Mouse (Mus musculus) layer of hippocampus, postnatal 10 days (tissue): ENCODE results near the gene Pex7. TPM values are rescaled to one million over a fixed set of nuclear protein-coding genes. Genes with fewer than 3 reads are reported as not detected.
A peak's percentile ranks its signal among the peaks of the same experiment; 100 is the strongest.

Experiments
- DNase-seq, 2 experiments: peaks; one replicate each; pipeline ENCODE4 v3.0.0; 2021; ENCODE audit warnings: low spot score in 2 of 2
- total RNA-seq, 2 experiments: library from RNA; stranded (reverse); gene quantifications; 2 replicates each; pipeline ENCODE4 v1.2.3; 2021

Gene Pex7
- total RNA-seq, 2 experiments from 2014 or later = 23.5 to 26.5 TPM

DNA sequence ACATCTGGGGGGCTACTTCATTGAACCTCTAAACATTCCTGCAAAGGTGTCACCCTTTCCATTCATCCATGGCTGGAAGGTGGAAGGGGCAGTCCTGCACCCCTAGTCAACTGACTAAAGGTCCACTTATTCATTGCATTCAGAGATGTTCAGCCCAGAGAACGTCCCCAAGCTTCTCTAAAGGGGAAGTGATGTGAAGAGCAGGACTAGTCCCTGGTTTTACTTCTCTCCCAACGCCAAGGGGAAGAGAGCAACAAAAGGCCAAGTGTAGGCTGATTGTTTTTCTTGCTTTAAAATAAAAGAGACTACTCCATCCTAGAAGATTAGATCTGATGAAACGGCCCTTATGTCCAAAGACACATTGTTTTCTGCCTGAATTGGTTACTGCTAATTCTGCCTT is 27.1 kb downstream of the Pex7 start:
- no peak for DNase-seq

DNA sequence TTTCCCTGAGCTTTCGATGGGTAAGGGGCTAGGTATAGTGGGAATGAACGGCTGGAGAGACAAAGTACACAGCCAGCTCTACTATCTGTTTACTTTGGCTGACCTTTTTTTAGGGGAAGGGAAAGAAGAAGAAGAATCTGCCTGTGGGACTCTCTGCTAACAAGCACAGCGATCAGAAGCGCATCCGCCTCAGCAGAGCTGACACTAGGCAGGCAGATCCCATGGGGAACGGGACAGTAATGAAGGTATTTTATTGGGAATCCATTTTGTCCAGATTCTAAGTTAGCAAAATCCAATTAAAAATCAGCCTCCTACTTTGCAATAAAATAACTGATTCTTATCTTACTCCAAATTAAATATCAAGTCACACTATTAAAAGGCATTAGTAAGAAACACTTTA is 28.3 kb downstream of the Pex7 start:
- DNase-seq = no peak

DNA sequence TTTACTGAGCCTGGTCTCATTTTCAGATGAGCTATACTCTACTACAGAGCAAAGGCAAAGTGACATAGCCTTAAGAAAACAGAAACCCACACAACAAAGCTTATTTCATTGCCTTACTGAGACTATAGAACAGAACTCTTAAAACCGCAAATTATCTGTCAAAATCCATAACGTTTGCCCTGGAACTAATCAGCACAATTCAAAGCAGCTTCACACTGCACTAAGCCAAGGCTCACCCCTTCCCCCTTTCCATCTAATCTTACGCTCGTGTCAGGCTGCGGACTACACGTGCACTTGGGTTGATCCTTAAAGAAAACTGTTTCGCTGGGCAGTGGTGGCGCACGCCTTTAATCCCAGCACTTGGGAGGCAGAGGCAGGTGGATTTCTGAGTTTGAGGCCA is 29.8 kb downstream of the Pex7 start:
- no peak for DNase-seq

DNA sequence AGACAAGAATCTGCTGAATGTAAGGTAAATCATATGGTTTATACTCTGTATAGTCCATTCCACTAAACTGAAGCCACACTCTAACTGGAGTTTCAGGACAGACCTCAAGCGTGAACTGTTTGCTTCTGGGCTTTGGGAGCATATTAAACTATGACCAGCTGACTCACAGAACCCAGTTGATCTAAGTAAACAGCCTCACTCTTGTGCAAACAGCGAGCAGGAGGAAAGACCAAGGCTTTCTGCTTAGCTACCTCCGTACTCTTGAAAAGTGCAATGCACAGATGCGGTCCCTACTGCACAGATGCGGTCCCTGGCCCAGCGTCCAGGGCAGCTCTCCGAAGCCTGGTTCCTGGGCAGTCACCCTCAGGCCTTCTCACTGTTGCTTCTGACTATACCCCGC is 30.2 kb downstream of the Pex7 start:
- no peak for DNase-seq

DNA sequence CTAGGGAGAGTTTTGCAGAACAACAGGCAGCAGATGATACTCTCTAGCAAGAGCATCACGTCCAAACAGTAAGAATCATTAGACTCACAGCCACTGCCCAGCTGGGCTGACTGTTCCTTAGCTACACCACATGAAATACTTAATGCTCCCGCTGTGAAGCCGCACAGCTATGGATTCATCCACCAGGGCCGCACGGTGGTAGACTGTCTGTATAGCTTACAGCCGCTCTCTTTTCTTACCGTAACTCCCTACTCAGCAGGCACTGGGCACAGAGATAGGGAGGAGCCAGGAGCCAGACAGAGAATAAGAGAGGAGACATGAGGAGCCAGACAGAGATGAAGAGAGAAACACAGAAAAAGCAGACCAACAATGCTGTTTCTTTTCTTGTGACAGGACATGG is 30.8 kb downstream of the Pex7 start:
- no peak for DNase-seq

DNA sequence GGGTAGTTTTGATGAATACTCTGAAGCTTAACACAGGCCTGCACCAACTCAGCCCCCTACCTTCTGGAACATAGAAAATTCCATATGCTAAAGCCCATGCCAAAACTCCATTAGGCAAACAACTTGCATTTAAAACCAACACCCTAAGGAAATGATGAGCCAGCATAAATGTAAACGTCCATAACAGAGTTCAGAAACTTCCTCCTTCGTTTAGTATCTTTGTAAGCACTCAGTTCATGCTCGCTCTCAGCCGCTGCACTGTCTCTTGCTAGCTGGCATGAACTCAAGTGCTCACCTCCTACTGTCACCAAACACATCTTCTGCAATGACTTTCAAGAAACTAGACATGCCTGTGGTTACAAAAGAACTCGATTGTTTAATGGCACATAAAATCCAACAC is 32.1 kb downstream of the Pex7 start:
- DNase-seq = no peak

DNA sequence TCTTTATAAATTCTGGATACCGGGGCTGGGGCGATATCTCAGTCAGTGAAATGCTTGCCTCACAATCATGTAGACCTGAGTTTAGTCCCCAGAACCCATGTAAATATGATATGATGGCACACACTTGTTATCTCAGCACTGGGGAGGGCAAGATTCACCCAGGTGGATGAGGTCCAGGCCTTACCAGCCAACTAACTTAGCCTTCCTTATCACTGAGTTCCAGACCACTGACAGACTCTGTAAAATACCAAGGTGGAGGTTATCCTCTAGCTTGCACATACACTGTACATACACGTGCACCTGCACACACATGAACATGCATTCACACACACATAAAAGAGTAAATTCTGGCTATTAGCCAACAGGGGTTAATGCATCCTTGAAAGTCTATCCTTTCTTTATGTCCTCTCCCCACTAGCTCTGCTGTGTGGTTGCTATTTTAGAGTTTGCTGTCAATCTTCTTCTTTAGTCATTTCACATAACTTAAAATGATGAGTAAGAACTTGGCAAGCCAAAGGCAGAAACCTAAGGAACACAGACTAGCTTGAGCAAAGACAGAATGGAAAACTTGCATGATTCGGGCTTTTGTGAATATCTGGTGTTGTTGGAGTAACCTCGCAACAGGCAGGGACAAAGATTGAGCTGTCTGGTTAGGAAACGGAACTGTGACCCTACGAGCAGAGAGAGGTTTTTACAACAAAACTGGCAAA is 51.7 kb downstream of the Pex7 start:
- DNase-seq = no peak

DNA sequence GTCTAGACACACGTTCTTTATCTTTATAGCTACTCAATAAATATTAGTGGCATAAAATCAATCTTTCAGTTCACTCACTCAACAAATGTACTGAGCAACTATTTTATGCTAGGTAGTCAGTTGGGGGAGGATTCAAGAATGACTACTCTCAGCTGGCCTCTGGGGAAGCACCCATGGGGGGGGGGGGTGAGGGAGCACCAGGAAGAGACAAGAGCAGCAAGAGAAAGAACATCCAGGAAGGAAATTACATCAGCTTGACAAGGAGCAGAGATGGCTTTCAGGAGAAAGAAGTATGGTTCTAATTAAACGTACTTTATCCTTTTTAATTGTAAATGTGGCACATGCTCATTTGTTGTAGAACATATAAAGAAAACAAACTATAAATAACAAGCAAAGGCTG is 53.9 kb downstream of the Pex7 start:
- no peak for DNase-seq

DNA sequence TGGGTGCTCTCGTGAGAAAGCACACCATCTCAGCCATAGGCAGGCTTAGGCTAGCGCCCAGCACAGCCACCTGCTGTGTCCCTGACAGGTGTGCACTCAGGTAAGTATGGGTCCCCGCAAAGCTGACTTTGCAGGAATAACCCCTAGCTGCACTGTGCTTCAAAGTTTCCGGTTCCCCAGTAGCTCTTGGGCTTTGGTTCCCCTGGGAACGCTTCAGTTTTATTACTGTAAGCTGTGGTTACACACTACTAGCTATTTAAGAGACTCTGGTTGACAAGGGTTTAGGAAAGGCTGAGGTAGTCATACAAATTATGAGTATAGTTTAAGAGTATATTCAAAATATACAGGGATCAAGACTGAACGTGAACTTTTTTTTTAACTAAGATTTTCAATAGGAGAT is 54.7 kb downstream of the Pex7 start:
- DNase-seq = no peak

DNA sequence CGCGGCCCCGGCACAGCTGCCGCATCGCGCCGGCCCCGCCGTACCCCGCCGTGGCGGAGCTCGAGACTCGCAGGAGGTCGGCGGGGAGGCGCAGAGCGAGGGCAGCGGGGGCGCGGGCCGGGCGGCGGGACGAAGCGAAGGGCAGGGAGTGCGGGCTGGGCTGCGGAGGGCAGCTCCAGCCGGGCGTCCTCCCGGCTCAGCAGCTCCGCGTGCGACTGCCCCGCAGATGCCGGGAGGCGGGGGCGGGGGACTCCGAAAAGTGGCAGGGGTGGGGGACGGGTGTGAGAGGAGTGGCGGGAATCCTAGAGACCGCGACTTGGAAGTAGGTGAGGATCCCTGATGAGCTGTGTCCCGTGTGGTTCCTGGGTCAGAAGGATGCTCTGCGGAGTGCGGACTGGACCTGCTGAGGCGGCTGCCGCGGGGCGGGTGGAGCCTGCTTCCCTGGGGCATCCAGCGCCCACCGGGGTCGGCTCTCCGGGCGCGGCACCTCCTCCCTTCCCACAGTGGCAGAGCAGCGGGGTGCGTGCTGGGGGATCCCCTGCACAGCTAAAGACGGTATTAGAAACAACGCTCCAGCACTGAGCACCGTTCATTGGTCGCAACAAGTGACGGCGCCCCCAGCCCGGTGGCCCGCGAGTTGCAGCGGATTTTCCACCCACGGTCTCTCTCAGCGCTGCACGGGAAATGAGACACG is 56.3 kb downstream of the Pex7 start, which contains the start of gene Slc35d3:
Gene Slc35d3 (minus strand): TSS at position 462 of the 694 bp plus-strand sequence.
- DNase-seq = peak; percentile 36 to 53

DNA sequence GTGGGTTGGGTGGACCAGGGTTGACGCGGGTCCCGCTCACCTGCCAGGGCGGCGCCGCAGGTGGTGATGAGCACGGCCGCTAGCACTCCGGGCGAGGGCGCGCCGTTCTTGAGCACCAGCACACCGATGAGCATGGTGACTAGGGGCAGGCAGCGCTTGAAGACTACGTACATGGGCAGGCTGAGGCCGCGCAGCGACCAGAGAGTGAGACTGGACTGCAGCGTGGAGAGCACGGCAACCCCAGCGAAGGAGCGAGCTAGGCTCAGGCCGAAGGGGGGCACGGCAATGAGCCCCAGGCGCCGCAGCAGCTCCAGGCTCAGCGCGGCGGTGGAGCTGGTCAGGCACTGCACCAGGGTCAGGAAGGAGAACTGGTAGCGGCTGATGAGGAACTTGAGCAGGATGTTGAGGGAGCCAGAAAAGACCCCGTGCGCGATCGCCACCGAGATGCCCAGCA is 56.9 kb downstream of the Pex7 start:
- DNase-seq = peak; percentile 12 to 16

DNA sequence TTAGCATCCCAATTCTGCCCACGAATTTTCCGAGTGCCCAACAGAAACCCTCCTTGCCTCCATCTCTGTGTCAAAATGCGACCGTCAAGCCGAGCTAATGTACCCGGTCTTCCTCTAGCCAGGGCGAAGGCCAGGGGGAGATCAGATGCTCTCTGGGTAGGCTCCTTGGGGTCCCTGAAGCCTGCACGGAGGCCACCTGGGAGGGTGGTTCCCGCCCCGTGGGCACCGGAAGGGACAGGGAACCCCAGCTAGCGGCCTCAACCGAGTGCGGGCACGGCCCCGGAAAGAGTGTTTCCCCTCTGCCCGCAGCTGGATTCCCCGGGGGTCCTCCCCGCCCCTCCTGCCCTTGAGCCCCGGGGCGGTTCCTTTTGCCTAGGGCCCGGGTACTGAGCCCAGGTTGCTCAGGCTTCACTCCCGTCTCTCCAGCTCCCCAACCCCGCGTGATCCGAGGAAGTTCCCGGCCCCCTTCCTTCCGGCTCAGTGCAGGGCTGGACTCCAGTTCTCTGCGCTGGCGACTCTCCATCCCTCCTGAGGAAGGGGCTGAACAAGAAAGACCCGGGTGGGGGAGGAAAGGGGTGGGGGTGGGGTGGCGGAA is 57.6 kb downstream of the Pex7 start:
- no peak for DNase-seq

DNA sequence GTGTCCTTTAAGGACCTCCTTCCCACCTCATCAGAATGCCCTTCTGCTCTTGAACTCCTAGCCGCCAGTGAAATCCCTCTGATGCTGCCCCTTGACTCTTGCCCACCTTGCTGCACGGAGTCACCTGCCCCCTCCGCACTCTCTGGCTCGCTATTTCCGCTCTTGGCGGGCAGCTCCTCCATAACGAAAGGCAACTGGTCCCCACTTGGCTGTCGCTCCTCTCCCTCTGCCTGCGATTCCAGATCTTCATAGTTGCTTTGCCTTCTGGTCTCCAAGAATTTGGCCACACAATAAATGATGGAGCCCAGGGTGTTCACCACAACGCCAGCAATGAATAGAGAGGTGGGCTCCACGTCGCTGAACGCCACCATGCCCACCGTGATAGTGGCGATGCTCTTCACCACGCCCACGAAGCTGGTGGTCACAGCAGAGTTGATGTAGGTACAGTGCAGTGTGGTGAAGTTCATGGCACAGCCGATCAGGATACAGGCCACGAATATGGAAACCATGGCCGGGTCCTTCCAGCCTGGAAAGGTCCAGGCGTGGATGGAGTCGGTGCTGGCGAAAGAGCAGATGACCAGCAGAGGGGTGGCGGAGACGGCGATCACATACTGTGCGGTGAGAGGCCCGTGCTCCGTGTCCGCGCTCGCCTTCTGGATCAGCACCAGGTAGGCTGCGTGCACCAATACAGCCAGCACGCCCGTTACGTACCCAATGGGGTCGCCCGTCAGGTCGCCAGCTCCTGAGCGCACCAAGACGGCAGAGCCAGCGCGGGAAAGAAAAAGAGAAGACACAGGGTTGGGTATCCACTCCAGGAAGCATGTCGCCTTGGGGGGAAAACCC is 58.3 kb downstream of the Pex7 start:
- no peak for DNase-seq

DNA sequence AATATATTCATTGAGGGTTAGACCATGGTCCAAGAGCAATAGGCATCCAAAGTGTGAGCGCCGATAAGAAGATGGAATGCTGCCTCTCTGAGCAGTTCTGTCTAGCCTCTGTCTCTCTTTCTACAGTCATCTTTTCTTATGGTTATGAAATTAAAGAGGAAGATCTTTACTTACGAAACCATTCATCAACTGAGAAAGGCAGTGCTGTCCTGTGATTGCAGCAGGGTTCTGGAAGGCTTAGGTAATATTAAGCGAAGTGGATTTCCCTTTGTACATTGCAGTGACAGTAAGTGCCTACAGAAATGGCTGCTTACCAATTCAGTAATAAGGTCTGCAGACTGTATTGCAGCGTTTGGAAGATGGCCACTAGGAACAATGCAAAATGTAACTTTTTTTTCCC is 67.7 kb downstream of the Pex7 start:
- DNase-seq = no peak

DNA sequence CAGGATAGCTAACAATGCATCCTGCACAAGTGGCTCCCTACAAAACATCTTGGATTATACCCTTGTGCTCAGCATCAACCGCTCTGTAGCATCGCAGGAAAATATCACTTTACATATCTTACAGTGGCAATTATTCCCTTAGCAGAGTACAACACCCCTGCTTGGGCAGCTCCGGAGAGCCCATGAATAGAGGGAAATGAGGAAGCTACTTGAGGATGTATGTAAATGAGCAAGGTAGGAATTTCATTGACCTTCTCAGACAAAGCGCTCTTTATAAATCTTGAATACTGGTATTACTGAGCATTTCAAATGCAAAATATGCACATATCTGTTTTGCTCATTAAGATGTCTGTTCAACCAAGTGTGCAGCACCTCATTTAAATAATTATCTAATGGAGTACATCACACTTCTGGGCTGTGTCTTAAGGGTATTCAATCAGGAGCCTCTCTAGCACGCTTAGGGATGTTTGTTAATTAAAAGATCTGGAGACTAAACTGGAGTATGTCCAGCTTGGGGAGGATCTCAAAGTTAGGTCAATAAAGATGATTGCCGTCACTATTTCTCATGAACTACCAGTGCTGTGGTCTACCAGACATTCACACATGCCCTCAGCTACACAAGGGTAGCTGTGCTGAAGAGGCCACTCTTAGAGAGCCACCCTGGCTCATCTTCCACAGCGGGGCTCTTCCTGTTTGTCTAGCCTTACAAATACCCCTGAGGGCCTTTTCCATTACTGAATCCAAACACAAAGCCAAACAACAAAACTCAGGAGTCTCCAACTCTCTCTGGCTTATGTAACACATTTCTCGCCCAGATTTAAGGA is 71.4 kb downstream of the Pex7 start:
- DNase-seq = no peak

DNA sequence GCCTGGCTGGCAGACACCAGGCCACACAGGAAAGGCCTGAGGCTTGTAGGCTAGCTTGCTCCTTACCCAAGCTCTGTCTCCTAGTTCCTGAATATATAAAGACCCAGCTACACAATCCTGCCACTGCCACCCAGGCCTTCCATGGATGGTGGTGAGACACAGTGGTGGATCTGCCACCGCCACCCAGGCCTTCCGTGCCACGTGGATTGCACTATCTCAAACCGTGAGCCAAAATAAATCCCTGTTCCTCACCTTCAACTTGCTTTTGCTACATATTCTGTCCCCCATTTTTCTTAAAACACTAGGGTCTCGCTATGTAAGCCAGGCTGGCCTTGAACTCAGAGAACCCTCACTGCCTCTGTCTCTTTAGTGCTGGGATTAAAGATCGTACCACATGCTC is 73.3 kb downstream of the Pex7 start:
- no peak for DNase-seq

DNA sequence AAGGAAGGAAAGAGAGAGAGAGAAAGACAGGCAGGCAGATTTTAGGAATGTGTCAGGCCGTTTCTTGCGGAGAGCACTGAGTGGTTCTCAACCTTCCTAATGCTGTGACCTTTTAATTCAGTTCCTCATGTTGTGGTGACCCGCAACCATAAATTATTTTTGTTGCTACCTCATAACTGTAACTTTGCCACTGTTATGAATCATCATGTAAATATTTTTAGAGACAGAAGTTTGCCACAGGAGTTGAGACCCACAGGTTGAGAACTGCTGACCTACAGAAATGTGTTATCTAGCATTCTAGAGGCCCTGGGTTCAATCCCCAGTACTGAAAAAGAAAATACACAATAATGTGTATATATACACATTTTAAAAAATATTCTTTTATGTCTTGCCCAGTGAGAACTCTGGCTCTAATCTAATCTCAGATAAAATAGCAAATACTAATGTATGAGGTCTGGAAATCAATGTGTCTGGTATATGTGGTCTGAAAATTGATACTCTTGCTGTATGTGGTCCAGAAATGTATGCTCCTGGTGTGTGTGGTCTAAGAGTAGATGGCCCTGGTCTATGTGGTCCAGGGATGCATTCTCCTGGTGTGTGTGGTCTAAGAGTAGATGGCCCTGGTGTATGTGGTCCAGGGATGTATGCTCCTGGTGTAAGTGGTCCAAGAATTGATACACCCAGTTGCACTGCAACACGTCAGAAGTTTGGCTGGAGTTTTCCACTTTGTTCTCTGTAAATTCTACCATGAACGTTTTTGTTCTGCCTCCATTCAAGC is 76.2 kb downstream of the Pex7 start:
- no peak for DNase-seq

DNA sequence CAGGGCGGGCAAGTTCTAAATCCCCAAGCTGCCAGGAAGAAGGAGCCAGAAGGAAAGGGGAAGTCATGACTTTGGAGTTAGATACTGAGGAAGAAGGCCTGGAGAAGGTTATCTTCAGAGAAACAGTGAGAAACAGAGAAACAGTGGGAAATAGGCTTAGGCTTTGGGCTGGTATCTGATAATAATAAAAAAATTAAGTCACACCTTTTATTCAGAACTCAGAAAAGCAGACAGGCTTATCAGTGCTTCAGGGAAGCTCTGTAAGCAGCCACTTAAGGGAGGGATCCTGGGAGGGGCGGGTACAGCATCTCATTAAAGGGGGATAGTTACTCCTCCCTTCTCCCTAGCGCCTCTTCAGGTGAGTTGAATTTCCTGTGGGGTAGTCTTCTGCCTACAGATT is 86.5 kb downstream of the Pex7 start:
- DNase-seq = no peak

DNA sequence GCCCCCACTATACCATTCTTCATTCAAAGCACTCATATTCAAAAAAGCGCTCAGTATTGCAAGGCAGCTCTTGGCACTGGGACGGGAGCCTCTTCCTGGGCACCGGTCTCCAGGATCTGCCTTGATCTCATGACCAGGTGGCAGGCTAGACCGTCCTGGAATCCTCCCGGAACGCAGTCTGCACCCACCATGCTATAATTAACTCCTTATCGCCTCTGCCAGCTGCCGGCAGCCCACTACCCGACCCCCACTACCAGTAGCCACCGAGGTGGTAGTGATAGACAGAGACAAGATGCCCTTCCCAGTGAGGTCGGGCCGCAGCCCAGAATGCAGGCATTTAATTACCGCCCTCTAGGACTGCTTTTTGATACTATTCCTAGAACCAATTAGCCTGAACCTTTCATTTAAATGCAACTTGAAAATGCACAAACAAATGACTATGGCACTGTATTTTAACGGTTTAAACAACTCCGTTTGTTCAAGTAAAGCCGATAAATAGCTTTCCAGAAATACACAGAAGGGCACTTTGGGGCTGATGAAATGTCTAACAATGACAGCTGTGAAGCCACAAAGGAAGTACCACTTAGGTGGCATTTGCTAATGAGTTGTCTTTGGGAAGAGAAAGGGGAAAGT is 88.7 kb downstream of the Pex7 start:
- DNase-seq = no peak
